Mouse (Mus musculus): ENCODE measurements around the gene Ipo8. TPM values are rescaled to one million over a fixed set of nuclear protein-coding genes. Genes with fewer than 3 reads are reported as not detected.

The Ipo8 gene
- polyA plus RNA-seq, 1 experiment, result 12.0 TPM

DNA sequence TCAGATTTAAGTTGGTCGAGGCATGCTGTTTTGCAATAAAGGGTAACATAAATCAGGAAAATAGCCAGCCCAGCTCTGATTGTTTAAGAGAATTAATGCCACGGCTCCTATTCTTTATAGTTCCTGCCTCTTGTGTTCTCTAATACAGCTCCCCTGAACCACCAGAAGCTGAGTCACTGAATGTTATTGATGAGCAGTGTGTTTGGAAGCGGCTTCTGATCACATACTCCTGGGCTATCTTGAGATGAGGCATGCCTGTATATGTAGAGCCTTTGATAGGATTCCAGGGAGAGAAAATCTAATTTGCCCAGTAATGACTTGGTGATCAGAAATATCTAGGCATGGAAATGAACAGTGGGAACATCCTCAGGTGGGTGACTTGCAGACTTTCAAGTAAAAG, 106.8 kb downstream of the Ipo8 start:
- no peak for DNase-seq
- H3K27me3 ChIP-seq (ENCODE audit: control insufficient read depth, insufficient read depth, low read length), result no peaks in the 10 kb centered on the region
- TF ChIP-seq CTCF (IDR thresholded peaks at IDR 0.05; ENCODE audit: borderline replicate concordance, control insufficient read depth, extremely low read depth, insufficient read depth, low read length, poor library complexity) (no peak), POLR2A (IDR thresholded peaks at IDR 0.05; ENCODE audit: control insufficient read depth, extremely low read depth, insufficient read depth, low read length, poor library complexity) (no peak)

More for the DNA sequence above, 106.8 kb downstream of the Ipo8 start:
- no peak overlapping the region for H3K4me3 ChIP-seq (ENCODE audit: control insufficient read depth, insufficient read depth, low read length)
- H3K4me1 ChIP-seq (replicated peaks; ENCODE audit: control insufficient read depth, insufficient read depth, low read length), result no peaks in the 10 kb centered on the region
- WGBS, result 84% methylated on average over 3 of the region's 3 CpGs
- H3K36me3 ChIP-seq (ENCODE audit: control insufficient read depth, insufficient read depth, low read length), result no peaks in the 10 kb centered on the region
- H3K27ac ChIP-seq (ENCODE audit: control insufficient read depth, insufficient read depth, low read length), result no peak overlapping the region

Other genes with a start within 250 kb of the Ipo8 start
- 6.3 and 9.5 TPM in 2 replicates for gene Caprin2, start 64.8 kb upstream of the Ipo8 start, polyA plus RNA-seq (2012; rRNA removed)
- 7.8 and 8.9 TPM in 2 replicates for gene Sinhcaf, start 115.0 kb upstream of the Ipo8 start, polyA plus RNA-seq (2012; rRNA removed)

Measured in thymus, adult 2 months (tissue).